Mouse (Mus musculus) lung, adult 18-20 months (tissue): ENCODE data around the gene Dact3.
A peak's percentile ranks its signal among the peaks of the same experiment; 100 is the strongest.

Source experiments
- DNase-seq, 2 experiments: peaks; one replicate each; pipeline ENCODE4 v3.0.0; 2022; ENCODE audit warnings: mixed read lengths in 2 of 2

The Dact3 gene

DNA sequence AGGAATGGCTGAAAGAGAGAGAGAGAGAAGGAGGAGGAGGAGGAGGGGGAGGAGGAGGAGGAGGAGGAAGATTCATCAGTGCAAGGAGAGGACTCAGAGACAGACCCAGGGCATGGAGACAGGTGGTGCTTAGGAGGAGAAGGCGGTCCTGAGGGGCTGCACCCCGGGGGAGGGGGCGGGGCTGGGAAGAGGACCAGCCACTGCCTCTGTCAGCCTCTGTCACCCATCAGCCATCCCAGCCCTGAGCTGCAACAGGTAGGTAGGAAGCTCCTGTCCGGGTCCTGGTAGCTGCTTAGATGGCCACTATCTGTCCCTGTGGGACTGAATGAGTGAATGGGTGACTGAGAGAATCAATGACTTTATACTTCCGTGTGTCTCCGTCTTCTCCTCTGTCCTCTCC is 18.5 kb downstream of the Dact3 start:
- DNase-seq: no peak

DNA sequence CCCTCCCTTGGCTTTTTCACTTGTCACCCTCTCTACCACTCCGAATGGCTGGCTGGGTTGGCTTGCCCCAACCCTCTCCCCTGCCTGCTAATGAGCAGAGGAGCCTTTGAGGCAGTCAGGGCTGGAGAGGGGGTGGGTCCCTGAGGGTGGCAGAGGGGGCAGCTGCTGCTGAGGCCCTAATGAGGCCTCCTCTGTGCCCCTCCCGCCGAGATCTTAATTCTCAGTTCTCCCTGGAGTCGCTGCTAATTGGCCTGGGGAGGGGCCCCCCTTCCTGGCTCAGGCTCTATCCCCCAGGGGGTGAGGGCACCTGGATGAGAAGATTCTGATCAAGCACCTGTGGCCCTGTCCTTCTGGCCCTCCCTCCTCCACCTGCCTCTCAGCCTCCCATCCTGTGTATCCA is 19.2 kb downstream of the Dact3 start:
- no peak for DNase-seq

DNA sequence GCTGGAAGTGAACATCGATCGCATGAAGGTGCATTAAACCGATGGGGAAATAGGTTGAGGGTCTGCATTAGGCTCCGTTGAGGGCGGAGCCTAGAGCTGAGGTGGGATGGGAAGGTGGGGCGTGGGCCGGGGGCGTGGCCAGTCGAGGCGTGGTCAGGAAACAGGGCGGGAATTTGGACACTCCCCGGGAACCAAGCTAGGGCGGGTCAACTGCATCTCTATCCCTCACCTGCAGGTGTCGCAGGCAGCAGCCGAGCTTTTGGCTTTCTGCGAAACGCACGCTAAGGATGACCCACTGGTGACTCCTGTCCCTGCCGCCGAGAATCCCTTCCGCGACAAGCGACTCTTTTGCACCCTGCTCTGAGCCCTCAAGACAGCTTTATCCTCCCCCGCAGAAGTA is 19.9 kb downstream of the Dact3 start:
- peak; percentile 71 to 79 for DNase-seq

DNA sequence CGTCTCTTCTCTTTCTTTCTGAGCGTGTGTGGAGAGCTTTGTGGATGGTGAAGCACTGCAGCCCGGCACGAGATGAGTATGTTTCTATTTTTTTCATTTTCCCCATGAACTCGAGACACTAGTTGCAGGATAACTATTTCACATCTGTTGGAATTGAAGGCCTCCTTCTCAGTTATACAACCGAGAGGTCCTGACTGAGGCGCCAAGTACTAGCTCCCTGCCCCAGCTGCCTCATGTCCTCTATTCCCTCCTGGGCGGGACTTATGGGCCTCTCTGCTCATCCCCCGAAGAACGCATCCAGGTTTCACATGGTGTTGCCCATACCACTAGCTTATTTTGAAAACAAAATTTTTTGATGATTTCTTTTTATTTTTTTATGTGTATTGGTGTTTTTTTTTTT is 20.4 kb downstream of the Dact3 start:
- DNase-seq: no peak

DNA sequence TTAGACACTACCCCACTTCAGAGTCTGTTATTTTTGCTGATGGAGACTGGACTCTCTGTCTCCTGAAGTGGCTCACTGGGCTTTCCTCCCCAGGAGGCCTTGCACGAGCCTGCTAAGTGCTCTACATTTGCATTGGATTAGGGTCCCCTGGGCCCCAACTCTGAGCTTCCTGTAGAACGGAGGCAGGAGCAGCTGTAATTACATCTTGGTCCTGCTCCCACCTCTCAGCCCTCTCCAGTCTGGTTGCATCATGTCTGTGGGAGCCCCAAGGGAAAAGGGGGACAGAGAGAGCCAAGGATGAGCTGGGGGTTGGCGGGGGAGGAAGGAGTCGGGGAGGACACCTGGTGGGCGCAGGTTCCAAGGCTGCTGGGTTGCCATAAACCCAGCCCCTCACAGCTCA is 25.4 kb downstream of the Dact3 start:
- DNase-seq: no peak

DNA sequence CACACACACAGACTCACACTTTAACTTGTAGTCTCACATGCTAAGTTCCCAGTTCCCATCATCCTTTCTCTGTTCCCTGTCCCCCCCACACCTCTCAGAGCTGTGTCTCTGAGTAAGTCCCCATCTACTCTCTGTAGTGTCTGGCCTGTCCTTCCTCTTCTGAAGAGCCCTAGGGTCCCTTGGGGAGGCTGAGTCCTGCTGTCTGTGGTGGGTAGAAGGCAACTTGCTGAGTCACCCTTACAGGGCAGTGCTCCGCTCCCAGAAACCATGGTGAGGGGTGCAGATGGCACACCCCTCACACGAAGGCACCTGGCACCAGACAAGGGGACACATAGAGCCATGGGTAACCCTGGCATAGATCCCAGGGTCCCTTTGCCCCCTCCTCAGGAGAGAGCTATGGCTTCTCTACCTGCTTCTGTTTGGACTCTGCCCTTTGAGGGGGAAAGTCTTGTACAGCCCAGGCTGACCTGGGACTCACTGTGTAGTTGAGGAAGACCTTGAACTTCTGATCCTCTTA is 28.4 kb downstream of the Dact3 start:
- DNase-seq: no peak

DNA sequence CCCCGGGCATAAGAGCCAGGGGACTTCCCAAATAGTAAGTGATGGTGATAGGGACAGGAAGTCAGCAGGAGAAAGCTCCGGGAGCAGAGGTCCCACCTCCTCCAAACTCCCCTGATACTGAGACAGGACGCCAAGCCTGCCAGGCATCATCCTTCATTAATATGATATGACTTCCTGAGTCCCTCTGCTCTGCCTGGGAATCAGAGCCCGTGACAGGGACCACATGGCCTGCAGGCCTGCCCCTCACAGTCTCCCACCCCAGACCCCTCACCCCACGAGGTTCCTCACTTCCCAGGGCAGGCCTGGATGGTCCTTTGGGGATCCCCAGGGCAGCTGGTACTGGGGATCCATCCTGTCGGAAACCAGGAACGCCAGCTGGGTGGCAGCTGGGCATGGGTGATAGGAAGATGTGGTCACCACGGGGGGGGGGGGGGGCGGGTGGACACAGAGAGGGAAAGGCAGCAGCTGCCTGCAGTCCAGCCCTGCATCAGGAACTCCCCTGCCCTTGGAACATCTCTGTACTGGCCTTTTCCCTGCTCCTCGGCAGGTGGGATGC is 29.1 kb downstream of the Dact3 start:
- DNase-seq: no peak

DNA sequence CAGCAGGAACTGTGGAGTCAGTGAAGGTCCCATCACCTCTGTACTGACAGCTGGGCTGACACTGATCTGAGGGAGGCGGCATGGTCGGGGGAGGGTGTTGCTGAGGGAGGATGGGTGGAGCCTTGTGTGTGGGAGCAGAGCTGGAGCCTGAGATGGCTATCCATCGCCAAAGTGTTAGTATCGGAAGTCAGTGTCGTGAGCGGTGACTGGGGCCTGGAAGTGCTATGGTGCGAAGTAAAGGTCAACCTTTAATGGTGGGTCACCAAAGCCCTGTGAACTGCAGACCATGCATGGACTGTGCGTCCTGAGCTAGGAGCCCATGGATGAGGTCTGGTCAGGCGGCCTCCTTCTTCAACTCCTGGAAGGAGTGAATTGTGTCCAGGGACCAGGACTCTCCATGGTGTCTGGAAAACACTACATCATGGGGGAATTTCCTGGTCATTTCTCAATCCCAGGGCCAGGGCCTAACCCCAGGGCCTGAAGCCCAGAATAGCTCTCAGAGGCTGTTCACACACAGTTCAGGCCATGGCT is 30.4 kb downstream of the Dact3 start:
- DNase-seq: no peak

DNA sequence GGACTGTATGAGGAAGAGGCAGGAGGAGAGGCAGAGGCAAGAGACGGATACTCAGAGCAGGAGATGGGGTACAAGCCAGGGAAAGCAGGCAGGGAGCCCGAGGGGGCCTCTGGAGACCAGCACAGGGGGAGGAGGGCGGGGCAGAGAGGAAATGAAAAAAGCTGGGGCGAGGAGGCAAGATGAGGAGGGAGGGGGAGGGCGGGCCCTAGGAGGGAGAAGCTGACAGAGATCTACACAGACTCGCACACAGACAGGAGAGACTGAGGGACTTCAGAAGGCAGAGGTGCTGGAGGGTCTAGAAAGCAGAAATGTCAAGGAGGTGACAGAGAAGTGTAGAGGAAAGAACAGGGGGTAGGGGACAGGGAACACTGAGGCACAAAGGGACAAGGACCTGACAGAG is 31.2 kb downstream of the Dact3 start, which contains the start of gene Ptgir:
Gene Ptgir, plus strand, starts transcription at position 210 of the 400 bp plus-strand sequence.
- DNase-seq: no peak

DNA sequence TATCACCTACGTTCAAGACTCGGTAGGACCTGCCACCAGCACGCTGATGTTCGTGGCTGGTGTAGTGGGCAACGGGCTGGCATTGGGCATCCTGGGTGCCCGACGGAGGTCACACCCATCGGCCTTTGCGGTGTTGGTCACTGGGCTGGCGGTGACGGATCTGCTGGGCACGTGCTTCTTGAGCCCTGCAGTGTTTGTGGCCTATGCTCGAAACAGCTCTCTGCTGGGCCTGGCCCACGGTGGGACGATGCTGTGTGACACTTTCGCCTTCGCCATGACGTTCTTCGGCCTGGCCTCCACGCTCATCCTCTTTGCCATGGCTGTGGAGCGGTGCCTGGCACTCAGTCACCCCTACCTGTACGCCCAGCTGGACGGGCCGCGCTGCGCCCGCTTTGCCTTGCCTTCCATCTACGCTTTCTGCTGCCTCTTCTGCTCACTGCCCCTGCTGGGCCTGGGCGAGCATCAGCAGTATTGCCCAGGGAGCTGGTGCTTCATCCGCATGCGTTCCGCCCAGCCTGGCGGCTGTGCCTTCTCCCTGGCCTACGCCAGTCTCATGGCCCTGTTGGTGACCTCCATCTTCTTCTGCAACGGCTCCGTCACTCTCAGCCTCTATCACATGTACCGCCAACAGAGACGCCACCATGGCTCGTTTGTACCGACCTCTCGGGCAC is 31.9 kb downstream of the Dact3 start:
- no peak for DNase-seq

DNA sequence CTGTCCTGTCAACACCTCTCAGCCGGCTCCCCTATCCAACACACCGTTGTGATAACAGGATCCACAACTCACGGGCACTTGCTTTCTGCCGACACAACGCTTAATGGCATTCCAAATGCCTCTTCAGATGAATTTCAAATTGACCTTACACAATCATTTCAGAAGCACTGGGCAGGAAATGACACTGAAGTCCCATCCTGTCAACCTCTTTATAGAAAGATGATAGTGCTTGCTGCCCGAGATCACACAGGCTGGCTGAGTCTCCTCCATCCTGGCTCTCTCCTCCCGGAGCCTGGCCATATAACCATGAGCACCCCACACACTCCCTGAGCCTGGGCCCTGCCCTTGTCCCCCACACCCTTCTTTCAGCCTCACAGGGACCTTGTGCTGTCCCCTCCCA is 32.7 kb downstream of the Dact3 start:
- DNase-seq: no peak

DNA sequence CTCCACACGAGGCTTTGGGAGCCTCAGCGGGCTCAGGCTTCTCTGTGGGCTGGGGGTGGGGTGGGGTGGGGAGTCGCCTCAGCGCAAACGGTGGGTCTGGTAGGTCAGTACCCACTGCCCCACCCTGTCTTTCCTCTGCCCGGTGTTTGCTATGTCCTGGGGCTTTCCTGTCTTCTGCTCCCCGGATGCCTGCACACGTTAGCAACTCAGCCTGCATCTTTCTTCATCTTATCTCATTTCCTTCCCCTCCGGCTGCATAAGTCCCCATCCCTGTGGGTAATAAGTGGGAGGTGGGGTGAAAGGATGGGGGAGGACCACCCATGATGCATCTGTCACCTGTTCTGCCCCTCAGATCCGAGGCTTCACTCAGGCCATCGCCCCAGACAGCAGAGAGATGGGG is 33.2 kb downstream of the Dact3 start:
- DNase-seq: no peak

DNA sequence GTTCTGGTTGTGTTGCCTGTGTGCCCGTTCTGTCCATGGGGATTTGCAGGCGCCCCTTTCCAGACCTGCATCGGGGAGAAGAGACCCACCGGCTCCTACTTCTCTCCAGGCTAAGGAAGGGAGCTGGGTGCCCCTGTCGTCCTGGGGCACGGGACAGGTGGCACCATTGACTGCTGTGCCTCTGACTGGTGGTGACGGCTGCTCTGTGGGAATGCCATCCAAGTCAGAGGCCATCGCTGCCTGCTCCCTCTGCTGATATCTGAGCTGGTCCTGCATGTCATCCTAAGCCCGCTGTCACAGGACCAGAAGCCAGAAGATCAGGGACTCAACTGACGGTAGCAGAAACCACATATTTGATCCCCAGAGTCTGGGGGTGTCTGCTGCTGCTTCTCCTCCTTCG is 33.7 kb downstream of the Dact3 start:
- DNase-seq: no peak

DNA sequence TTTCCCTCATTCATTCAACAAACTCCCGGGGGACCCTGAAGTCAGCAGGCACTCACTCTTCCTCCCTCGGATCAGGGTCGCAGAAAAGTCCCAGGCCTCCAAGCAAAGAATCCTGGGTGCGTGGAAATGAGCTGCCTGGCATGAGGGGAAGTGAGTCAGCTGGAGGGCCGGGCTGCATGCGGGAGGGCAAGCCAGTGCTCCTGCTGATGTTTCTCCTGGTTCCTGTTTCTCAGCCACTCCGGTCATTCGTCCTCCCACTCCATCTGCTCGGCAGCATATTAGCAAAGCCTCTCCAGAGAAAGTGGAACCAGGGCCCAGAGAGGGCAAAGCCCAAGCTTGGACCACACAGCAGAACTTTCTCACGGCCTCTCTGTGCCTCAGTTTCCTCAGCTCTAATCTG is 34.8 kb downstream of the Dact3 start:
- no peak for DNase-seq

DNA sequence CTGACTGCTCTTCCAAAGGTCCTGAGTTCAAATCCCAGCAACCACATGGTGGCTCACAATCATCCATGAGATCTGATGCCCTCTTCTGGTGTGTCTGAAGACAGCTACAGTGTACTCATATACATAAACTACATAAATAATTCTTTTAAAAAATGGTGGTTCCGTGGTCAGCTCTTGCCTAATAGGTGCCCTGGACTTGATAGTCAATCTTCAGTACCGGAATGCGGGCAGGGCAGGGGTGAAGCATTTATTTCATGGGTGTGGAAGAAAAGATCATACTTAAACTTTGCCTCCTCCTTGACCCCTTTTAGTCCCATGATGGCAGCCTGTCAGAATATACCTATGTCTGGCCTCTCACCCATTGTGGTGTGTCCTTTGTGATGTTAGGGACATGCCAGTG is 36.8 kb downstream of the Dact3 start:
- DNase-seq: no peak

DNA sequence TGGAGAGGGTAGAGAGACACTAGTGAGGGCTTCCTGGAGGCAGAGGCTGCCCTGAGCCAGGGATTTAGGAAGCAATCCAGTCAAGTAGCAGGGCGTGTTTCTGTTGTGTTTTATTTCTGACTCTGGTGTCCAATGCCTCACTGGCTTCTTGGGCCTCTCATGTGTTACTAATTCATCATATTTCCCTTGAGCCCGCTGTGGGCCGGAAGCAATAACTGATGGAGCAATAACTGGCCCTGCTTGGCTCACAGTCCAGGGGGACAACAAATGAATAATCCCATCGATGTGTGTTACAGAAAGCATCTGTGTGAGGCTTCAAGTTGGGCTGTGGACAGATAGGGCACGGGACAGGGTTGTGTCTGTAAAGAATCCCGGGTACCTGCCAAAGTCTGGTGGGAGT is 37.2 kb downstream of the Dact3 start:
- DNase-seq: no peak

DNA sequence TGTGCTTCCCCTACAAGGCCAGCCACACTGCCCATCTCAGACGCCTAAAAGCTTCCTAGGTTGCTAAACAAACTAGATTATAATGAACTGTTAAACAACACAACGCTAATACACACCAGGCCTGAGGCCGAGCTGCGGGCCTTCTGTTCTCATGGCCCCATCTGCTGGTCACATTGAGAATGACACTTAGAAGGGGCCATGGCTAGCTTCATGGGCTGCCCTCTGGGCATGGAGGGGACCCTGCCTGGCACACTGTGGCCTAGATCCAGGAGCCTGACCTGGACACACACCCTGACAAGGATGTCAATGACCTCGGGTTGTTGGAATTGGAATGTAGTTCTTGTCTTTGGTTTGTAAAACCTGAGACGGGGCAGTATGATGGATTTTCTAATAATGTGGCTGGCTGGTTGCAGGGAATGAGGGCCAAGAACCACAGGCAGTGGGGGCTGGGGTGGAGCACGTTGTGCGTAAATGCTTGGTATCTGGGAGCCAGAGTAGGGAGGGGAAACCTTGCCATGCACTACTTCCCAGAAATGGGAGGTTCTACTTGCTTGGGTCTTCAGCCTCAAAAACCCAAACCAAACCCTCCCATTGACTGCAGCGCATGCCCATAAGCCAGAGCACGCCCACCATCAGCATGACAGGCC is 38.8 kb downstream of the Dact3 start:
- DNase-seq: peak; percentile 54 to 62

DNA sequence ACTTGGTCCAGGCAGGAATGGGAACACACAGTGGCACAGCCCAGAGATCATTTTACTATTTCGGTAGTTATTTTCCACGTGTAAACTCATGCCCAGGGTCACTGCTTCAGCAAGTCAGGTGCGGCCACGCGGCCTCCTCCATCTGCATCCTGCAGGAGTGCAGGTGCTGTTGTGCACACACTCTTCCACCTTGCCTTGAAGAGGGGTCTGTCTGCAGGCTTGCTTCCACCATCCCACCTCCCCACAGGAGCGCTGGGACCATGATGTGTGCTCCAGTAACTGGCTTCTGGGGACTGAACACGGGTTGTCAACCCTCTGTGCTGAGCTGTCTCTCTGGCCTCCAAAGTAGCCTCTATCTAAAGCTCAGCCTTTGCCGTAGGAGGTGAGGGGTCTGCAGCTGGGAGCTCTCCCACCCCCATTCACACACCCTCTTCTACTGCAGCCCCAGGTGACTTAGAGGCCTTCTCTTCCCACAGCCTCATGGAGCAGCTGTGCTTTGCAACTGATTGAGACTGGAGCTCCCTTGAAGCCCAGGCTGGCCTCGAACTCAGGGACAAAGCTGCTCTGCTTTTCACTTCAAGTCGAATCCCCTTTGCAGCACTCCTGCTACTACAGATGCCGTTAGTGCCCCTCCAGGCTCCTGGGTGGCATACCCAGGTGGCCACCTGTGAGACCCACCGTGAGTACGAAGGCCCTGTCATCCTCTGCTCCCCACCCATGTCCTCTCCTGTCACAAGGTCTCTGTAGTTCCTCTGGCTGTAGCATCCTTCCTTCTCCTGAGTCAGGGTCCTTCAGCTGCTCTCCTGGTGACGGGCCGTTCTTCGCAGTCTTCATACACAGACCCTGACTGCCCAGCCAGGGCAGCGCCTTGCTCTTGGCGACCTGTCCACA is 39.6 kb downstream of the Dact3 start:
- no peak for DNase-seq

DNA sequence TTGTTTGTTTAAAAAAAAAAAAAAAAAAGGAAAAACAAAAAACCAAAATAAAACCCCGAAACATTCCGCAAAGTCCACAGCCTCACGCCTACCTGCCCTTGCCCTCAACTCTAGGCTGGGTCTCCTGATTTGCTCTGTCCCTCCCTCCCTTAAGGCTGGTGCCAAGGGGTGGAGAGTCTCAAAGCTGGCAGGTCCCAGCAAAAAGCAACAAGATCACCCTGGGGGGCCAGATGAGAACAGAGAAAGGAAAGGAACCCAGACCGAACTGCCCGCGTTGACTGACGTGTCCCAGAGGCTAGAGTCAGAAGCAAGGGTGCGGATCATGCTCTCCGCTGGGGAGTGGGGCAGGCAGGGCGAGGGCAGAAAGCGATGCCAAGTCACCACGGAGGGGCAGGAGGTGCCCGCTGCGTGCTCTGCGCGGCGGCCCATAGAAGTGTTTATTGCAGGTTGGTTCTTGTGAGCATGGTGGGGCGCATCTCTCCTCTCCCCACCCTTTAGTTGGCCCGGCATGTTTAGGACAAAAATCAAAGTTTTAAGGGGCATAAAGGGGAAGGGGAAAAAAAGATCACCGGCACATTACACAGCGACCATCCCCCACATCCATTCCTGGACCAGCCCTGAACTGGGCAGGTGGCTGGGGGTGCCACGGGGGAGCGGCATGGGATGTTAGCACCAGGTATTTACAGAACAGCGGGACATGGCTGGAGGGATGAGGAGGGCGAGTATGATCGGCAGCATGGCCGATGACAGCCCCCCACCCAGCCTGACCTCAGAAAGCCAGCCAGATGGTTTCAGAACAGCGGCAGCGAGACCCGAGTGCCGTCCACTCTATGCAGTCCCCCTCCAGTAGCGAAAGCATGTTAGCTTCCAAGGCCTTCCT is 40.6 kb downstream of the Dact3 start:
- DNase-seq: no peak

DNA sequence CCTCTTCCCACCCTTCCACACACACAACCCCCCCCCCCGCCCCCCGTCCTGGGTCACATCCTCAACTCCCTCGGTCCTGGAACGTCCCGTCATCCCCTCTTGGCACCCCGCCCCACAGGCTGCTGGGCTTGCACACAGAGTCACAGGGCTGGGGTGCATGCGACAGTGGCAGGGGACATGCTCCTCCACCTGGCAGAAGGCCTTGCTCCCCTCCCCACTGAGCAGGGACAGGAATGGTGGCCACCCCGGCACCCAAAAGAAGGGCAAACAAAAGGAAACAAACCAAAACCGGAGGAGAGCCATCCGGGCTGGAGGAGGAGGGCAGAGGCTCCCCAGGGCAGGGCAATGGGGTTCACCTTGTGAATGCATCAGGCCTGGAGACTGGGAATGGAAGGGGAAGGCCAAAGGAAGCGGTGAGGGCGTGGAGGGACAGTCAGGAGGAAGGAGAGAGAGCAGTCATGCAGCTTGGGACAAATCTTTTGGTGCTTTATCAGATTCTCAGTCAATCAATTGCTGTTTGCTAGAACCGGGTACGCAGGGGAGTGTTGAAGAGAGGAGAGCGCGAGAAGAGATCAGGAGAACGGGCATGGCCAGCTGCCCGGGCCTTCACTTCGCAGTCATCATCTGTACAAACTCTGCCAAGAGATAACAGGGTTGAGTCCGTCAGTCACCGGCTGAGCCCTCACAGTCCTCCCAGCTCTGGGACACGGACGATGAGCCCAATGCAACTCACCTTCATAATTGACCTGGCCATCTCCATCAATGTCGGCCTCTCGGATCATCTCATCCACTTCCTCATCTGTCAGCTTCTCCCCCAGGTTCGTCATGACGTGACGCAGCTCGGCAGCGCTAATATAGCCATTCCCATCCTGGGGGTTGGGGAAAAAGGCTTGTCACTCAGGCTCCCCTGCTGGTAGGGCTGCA is 41.5 kb downstream of the Dact3 start:
- DNase-seq: no peak

DNA sequence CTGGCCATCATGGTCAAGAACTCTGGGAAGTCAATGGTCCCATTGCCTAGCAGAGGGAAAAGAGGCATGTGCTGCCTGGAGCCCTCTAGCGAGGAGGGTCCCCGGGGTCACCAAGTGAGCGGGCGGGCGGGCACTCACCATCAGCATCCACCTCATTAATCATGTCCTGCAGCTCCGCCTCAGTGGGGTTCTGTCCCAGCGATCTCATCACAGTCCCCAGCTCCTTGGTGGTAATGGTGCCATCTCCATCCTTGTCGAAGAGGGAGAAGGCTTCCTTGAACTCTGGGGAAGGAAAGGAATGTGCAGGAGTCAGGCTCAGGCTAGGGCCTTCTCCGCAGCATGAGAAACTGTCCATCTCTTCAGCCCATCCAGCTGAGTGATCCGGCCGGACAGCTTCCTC is 42.3 kb downstream of the Dact3 start:
- no peak for DNase-seq
